Mouse (Mus musculus): ENCODE results near the gene Imp3.
"Not testable (repeated sequence)": the region's sequence is repeated elsewhere in the genome, so short reads cannot be mapped to it uniquely, and the experiment has no call there.

The Imp3 gene

DNA sequence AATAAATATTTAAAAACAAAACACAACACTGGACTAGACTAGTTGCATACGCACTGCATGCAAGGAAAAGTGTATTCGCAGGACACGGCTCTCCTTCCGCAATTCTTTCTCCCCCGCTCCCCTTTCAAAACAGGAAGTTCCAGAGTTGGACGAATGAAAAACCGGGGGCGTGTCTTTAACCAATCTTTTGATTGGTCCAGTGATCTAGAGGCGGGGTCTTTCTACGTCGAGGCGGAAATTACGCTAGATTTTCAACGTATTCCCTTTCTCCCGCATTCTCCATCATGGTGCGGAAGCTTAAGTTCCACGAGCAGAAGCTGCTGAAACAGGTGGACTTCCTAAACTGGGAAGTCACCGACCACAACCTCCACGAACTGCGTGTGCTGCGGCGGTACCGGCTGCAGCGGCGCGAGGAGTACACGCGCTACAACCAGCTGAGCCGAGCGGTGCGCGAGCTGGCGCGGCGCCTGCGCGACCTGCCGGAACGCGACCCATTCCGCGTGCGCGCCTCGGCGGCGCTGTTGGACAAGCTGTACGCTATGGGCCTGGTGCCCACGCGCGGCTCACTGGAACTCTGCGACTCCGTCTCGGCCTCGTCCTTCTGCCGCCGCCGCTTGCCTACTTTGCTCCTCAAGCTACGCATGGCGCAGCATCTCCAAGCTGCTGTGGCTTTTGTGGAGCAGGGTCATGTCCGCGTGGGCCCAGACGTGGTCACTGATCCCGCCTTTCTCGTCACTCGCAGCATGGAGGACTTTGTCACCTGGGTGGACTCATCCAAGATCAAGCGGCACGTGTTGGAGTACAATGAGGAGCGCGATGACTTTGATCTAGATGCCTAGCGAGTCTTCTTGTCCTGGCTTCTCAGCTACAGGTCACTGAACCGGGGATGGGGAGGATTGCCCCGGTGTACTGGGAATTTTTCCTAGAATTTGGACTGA is at the start of gene Imp3:
Gene Imp3 (plus strand): TSS at position 253 of the 938 bp plus-strand sequence.
- DNase-seq, result peak; percentile 89

DNA sequence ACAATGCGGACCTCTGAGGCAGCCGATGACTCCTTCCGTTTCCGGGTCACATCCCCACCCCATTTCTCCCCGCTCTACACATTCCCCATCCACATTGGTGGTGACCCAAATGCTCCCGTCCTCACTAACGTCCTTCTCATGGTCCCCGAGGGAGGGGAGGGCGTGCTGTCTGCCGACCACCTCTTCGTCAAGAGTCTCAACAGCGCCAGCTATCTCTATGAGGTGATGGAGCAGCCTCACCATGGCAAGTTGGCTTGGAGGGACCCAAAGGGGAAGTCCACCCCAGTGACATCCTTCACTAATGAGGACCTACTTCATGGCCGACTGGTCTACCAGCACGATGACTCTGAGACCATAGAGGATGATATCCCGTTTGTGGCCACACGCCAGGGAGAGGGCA is 49.7 kb upstream of the Imp3 start:
- no peak for DNase-seq

DNA sequence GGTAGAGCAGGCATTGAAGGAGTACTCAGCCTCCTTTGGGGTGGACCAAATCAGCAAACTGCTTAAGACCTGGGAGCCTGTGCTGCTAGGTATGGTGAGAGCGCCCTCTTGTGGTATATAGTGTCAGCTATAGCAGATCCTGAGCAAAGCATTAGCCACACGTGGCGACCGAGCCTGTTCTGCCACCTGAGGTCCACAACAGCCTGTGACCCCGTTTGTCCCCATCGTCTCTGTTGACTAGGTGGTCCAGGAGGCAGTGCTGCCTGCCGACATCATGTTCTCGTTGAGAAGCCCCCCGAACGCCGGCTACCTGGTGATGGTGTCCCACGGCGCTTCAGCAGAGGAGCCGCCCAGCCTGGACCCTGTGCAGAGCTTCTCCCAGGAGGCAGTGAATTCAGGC is 47.5 kb upstream of the Imp3 start:
- DNase-seq, result peak; percentile 50

DNA sequence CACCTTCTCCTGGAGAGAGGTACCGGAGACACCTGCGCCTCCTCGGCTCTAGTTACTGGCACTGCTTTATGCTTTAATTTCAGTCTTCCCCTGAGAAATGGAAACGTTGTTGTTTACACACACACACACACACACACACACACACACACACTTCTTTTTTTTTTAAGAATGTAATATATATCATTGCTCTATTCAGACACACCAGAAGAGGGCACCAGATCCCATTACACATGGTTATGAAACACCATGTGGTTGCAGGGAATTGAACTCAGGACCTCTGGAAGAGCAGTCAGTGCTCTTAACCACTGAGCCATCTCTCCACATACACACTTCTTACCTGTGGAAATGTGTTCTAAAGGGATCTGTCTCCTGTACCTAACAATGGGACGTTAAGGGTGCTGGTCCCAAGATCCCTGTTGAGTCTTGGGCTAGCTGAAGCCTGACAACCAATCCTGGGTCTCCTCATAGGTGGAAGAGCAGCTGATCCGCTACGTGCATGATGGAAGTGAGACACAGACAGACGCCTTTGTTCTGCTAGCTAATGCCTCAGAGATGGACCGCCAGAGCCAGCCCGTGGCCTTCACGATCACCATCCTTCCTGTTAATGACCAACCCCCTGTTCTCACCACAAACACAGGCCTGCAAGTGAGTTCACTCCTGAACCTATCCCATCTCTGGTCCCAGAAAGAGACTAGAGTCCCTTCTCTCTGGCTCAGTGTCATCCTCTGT is 46.6 kb upstream of the Imp3 start:
- DNase-seq, result no peak

DNA sequence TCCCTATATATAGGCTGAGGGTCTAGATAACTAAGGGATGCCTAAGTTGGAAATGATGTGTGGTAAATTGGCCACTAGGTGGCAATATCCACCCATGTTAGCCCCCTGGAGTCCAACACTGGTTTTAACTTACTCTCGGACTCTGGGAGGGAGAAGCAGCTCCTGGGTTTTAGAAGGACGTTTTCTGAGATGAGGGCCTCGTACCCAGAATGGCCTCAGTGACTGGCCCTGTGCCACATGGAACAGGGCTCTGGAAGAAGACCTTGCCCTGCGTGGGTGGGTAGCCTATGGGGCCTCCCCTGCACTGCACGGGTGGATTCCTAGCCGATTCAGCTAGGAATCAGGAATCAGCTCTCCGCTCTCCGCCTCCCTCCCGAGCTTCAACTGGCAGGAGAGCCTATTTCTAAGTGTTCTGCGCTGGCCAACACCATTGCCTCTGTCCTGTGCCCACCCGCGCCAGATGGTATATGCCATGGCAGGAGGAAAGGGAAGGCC is 45.7 kb upstream of the Imp3 start:
- peak; percentile 48 for DNase-seq

DNA sequence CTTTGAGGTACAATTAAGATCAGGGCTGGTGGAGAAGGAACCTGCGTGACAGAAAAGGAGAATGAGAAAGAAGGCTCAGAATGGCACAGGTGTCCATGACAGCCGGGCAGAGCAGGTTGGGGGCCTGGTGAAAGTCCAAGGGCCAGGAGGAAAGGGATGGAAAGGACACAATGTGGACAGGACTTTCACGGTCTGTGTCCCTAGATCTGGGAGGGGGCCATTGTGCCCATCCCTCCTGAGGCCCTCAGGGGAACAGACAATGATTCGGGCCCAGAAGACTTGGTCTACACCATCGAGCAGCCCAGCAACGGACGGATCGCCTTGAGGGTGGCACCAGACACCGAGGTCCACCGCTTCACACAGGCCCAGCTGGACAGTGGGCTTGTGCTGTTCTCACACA is 45.2 kb upstream of the Imp3 start:
- DNase-seq, result no peak

DNA sequence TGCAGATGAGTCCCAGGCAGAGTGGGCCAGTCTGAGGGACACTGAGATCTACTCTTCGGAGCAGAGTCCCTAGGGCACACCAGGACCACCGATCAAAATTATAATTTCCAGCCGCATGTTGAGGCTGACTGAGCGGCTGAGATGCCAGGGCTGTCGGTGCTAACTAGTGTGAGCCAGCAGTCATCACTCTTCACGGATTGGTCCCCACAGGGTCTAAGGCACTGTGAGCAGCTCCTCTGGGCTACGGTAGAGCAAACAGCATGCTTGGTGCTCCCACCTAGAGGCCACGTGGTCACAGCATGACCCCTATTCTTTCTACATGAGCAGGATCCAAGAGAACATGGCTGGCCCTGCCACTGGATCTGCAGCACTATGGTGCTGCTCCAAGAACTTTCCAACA is 44.0 kb upstream of the Imp3 start:
- no peak for DNase-seq

DNA sequence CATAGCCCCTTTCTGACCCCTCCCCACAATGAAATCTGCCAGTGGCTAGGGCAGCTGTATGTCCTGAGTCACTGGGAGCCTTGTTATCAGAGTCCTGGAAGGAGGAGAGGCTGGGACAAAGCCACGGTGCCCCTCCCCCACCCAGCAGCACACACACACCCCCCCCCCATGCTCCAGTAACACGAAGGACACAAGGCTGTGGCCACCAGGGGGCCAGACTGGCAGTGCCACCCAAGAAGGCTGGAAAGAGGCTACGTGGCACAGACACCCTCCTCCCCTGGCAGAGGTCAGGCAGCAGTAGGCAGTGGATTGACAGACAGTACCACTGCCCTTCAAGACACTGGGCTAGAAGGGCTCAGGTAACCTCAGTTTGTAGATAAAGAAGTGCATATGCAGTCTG is 43.3 kb upstream of the Imp3 start:
- DNase-seq, result no peak

DNA sequence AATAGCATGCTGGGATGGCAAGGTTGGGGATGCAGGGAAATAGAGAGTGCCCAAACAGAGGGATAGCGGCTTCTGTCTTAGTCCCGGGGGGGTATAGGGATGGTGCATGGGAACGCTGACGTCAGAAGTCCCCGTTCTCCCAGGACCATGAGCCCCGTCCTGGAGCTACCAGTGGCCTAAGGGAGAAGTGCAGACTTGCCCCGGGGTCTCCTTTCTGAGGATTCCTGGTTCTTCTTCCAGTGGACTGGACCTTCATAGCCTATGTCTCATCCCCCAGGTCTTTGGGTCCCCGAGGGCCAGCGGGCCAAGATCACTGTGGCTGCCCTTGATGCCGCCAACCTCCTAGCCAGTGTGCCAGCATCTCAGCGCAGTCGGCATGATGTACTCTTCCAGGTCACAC is 40.5 kb upstream of the Imp3 start:
- DNase-seq, result no peak

DNA sequence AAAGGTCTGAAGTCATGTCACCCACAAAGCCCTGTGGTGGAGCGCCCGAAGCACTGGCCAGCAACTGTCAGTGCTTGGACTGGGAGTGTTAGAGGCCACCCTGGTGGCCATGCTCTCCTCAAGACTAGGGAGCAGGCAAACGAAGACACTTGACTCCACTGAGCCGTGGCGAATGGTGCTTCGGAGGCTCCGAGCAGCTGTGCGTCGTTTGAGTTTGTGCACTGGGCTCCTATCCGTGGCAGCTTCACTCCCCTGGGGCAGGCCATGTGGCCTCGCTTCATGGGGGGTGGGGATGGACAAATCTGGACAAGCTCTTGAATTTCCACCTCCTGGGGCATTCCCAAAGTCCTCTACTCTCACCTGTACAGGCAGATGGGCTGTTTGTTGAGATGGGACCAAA is 37.9 kb upstream of the Imp3 start:
- DNase-seq, result no peak

DNA sequence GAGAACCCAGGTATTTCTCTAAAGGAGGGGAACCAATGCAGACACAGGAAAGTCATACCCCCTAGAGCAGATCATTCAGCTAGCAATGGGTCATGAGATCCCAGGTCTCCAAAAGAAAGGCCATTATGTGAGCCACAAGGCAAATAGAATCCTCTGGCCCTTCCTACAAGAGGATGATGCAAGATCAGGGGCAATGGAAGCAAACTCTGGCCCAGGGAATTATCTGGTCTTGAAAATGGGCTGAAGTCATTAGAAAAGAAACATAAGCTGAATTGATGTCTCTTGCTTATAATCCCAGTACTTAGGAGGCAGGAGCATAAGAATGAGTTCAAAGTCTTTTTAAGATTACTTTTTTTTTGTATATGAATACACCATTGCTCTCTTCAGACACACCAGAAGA is 37.2 kb upstream of the Imp3 start:
- DNase-seq, result no peak

DNA sequence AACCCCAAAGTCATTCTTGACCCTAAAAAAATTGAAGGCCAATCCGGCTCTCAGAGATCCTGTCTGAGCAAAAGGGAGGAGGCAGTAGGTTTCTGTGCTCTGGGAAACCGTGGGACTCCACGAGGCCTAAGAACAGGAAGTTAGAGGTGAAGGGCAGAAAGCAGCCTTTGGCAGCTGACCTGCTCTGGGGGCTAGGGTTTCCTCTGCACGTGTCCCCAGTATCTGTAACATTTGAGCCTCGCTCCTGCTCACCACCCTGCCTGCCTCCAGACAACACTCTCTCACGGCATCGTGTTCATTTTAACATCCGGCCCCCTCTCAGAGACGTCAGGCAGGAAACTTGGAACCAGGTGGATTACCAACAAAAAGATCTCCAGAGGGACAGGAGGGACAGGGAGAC is 36.7 kb upstream of the Imp3 start:
- no peak for DNase-seq

DNA sequence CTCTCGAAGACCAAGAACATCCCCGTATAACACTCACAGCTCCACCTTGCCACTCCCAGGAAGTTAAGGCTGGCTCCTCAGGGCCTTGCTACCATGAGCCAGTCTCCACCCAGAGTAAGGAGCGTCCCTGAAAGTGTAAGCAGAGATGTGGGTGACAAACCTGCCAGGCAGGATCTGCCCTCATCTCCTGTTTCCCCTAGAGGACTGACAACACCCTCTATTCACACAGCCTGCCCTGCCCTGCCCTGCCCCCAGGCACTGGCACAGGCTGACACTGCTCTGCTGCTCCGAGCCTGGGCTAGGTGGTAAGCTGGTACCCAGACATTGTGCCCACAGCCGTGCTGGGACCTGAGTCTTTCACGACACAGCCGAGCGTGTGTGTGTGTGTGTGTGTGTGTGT is 36.1 kb upstream of the Imp3 start:
- no peak for DNase-seq

DNA sequence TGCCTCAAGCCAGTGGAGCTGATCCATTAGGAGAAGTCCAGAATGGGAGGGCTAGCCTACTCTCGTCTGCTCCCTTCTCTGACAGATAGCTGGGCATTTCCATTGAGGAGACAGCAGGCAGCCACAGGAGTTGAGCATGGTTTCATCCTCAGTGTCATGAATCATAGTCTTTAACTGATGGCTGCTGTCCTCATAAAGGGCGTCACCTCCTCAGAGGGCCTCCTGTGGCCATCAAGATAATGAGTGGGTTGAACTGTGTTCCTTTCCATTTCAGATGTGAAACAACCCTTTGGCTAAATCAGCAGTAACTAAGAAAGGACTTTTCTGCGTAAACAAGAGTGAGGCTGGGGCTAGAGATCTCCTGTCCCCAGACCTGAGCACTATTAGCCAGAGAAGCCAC is 33.6 kb upstream of the Imp3 start:
- no peak for DNase-seq

DNA sequence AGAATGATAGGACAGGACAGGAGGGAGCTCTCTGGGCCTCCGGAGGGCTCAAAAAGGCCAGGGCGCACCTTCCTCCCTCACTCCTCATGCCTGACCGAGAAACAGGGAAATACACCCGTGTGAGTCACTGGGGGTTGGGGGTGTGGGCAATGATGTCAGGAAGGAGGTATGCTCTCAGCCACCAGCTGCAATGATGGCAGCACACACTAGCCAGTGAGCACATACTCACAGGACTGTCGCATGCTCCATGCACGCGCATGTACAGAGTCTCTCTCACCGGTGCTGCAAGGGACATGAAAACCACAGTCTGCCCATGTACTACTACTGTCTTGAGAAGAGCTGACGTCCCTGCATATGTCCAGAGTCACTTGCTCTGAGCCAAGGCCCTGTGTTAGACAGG is 29.7 kb upstream of the Imp3 start:
- no peak for DNase-seq

DNA sequence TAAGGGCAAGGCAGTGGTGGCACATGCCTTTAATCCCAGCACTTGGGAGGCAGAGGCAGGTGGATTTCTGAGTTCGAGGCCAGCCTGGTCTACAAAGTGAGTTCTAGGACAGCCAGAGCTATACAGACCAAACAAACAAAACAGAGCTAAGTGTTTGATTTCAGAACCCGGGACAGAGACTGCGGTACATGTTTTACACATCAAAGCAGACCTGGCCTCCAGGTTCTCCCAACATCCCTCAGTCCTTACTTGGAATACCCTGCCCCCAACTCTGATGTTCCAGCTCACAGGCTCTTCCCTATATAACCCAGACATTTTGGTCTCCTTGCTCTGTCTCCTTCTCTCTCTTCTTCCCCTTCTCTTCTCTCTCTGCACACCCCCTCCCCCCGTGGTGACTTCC is 27.3 kb upstream of the Imp3 start:
- not testable (repeated sequence) for DNase-seq

DNA sequence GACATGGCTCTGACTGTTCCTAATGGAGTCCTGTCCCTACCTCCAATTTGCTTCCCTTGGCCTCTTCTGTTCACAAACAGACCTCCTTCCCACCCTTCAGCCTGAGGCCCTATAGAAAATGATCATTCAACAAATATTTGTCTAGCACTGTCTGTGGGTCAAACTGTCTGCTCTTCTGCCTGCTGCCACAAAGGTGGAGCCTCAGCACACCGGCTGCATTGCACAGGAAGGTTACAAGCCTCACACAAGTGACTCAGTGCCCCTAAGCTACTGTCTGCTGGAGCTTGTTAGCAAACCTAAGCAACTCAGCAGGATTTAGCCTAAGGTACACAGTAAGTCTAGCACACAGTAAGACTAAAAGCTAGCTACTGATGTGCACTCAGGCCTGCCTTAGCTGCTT is 26.3 kb upstream of the Imp3 start:
- DNase-seq, result no peak

DNA sequence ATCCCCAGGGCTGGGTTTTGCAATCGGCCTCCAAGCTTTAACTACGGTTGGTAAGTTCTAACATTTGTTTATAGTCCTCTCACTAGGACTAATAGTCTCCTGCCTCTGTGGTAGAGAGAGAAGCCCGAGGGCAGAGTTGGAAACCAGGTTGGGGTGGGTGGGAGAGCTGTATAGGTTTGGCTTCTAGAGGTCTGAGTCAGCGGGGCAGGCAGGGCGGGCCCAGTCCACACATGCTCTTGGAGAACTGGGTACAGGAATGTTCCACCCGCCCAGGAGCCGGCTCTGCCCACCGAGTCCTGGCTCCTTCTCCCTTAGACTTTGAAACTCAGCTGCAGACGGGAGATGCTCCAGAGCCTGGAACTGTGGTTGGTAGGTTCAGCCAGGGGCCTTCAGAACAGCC is 23.3 kb upstream of the Imp3 start:
- DNase-seq, result no peak

DNA sequence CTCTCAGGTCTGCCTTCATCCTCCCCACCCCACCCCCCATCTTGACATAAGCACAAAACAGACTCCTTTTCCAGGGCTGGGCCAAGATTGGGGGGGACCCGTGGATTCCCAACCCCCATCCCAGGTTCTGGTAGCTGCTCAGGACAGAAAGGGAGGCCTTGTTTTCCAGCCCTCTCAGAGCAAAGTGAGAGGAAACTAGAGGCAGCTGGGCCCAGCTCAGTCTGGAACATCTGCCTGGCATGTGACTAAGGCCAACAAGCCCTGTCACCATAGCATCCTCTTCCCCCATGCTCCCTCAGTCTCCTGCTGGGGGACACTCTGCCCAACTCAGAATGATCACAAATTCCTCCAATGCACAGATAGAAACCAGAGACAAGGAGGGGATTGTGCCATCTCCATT is 22.2 kb upstream of the Imp3 start:
- no peak for DNase-seq

DNA sequence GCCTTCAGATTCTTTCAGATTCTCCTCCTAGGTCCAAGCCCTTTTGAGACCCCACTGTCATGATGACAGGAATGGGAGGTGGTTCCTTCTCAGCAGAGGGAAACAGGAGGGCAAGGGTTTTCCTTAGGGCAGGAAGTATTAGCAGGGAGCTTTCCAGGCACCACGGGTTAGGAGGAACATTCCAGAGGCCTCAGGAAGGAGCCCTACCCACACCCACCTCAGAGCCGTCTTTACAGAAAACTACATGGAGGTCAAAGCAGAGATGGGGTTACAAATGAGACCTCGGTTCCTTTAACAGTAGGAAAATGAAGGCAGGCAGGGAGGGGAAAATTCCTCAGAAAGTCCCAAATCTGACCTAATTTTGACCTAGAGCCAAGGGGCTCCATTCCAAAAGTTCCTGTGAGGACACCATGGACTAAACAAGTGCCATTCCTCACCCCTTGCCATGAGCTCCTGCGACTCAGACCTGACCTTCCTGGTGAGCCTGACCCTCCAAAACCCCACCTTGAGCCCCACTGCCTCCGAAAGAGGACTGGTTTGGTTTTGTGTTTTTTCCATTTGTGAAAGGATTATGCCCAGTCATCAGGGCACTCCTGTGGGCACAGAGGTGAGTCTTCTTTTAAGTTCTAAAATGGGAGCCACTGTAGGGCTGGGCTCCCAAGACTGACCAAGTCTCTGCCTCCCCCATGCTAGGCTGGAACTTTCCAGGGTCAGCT is 21.4 kb upstream of the Imp3 start:
- no peak for DNase-seq

DNA sequence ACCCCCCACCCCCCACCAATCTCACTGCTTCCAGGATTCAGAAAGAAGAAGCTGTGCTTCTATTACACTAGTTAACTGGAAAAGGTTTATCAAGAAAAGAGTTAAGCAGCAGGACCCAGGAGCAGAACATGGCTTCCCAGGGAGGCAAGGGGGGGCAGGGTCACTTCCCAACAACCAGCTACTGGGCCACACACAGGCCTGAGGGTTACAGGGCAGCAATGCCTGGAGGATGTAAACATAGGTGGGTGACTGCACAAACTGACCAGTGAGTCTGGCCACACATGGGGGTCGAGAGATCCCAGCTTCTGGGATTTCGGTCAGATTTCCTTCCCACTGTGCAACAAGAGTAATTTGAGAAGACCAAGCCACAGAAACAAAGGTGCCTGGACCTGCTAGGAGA is 20.1 kb upstream of the Imp3 start:
- DNase-seq, result no peak

DNA sequence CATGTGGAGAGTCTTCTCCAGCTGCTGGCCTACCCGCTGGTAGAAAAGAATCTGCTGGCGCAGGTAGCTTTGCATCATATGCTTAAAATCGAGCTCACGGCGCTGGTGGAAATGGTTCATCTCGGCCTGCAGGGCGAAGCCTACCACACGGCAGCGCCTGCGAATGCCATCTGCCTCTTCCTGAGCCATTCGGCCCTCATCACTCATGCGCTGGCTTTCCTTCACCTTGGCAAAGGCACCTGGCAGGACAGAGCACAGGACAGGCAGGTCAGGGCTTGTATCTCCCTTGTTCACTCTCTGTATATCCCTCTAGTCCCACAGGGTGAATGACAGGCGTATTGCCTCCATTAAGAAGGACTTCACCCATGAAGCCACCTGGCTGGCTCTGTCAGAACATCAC is 18.8 kb upstream of the Imp3 start:
- DNase-seq, result peak; percentile 50

DNA sequence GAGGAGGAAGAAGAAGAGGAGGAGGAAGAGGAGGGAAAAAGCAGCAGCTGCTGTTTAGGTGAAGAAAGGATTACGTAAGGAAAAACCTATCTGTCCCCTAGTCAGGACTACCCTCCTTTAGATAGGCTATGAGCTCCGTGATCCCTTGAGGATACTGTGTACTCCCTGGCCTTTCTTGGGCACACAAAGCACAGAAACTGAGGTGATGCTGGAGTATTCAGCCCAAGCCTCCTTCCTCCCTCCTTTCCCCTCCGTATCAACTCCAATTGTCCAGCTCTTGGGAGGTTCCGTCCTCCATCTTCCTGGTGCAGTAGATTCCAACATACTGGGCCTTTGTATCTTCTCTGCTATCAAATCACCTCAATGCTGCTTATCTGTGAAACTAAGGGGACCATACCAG is 14.5 kb upstream of the Imp3 start:
- DNase-seq, result no peak
